Mouse (Mus musculus): ENCODE measurements around the gene Zwint.

- no peak for TF ChIP-seq CTCF (IDR thresholded peaks at IDR 0.05; ENCODE audit: low read depth)
- TF ChIP-seq EP300 (optimal IDR thresholded peaks at IDR 0.05): no peak
These were observed 21.9 kb downstream of the Zwint start for GRCm38 (mm10) chr10:72676550-72676949.
